Mouse (Mus musculus): ENCODE results near the gene Anks1. TPM values are rescaled to one million over a fixed set of nuclear protein-coding genes. Genes with fewer than 3 reads are reported as not detected.

Anks1 gene
- polyA plus RNA-seq, 1 experiment from 2014 or later = 13.3 TPM

DNA sequence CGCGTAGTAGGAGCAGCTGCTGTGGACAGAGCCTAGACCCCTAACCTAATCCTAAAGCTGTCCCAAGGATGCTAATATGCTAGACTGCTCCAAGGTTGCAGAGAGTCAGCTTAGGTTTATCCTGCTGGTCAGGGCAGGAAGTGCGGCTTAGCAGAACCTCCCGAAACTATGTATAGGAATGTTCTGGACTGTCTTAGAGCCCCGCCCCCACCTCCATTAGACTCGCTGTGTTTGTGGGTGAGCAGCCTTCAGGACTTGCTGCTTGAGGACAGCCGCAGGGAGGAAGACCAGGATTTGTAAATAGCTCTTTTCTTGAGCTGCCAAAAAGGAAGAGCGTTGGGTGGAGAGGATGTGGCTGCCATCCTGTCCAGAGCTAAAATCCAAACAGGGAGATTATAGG lies 60.3 kb downstream of the Anks1 start:
- Histone ChIP-seq H3K9me3 (replicated peaks; ENCODE audit: control insufficient read depth, low read length) (no peaks in the 10 kb centered on the region), H3K4me1 (ENCODE audit: control insufficient read depth, insufficient read depth, low read length) (no peaks in the 10 kb centered on the region), H3K4me3 (ENCODE audit: low read depth, low read length) (no peak overlapping the region), H3K27me3 (ENCODE audit: control insufficient read depth, insufficient read depth, low read length) (no peaks in the 10 kb centered on the region), H3K36me3 (replicated peaks; ENCODE audit: control insufficient read depth, insufficient read depth, low read depth, low read length) (no peaks in the 10 kb centered on the region), H3K9ac (replicated peaks; ENCODE audit: low read length) (no peak overlapping the region), H3K4me2 (ENCODE audit: low read depth, low read length) (no peak overlapping the region), H3K27ac (replicated peaks; ENCODE audit: low read depth, low read length) (no peak overlapping the region)
- ATAC-seq (replicated peaks; ENCODE audit: insufficient number of reproducible peaks, low FRiP score, low TSS enrichment, low read depth) (no peak), DNase-seq (ENCODE audit: low spot score) (peak; percentile 37)
- 79% methylated on average over 8 of the region's 8 CpGs for WGBS

DNA sequence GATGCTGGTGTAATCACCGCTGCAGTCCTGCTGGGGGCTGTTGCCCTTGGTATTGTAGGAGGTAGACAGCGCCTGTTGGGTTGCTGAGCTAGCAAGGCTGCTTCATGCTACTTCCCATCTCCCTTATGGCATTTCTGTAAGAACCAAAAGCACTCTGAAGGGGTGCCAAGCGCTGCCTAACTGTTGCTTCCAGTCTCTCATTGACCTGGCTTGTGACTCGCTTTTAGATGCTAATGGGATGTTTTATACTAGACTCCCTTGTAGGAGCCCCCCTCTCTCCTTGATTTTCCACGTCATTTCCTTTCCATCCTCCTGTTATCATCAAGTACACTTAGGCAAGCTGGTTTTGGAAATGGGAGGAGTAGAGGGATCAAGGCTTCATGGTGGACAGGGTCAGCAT lies 60.8 kb downstream of the Anks1 start:
- no peak for ATAC-seq (replicated peaks; ENCODE audit: insufficient number of reproducible peaks, low FRiP score, low TSS enrichment, low read depth)
- 81% methylated on average over 5 of the region's 5 CpGs for WGBS
- H3K36me3 ChIP-seq (replicated peaks; ENCODE audit: control insufficient read depth, insufficient read depth, low read depth, low read length) = no peaks in the 10 kb centered on the region
- H3K9ac ChIP-seq (replicated peaks; ENCODE audit: low read length) = no peak overlapping the region
- DNase-seq (ENCODE audit: low spot score) = no peak
- H3K4me1 ChIP-seq (ENCODE audit: control insufficient read depth, insufficient read depth, low read length) = no peaks in the 10 kb centered on the region
- H3K9me3 ChIP-seq (replicated peaks; ENCODE audit: control insufficient read depth, low read length) = no peaks in the 10 kb centered on the region
- H3K4me3 ChIP-seq (ENCODE audit: low read depth, low read length) = no peak overlapping the region
- no peak overlapping the region for H3K27ac ChIP-seq (replicated peaks; ENCODE audit: low read depth, low read length)
- no peaks in the 10 kb centered on the region for H3K27me3 ChIP-seq (ENCODE audit: control insufficient read depth, insufficient read depth, low read length)
- H3K4me2 ChIP-seq (ENCODE audit: low read depth, low read length) = no peak overlapping the region

DNA sequence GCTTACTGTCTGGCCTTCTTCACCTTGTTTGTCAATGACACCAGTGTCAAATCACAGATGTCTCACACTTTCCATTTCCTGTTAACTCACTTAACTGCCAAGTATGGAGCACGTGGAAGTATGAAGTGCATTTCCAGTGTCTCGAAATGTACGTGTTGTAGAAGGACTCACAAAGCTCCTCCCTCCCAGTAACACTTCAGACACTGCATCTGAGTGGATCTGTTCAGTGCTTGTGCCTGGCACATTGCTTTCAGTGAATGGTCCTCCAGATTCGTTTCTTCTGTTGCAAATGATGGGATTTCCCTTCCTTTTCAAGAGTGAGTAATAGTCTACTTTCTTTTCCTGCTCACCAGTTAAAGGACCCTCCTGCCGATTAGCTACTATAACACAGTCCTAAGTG lies 61.2 kb downstream of the Anks1 start:
- 89% methylated on average over 5 of the region's 5 CpGs for WGBS
- Histone ChIP-seq H3K36me3 (replicated peaks; ENCODE audit: control insufficient read depth, insufficient read depth, low read depth, low read length) (no peaks in the 10 kb centered on the region), H3K27ac (replicated peaks; ENCODE audit: low read depth, low read length) (no peak overlapping the region), H3K4me1 (ENCODE audit: control insufficient read depth, insufficient read depth, low read length) (no peaks in the 10 kb centered on the region), H3K4me3 (ENCODE audit: low read depth, low read length) (no peak overlapping the region), H3K9me3 (replicated peaks; ENCODE audit: control insufficient read depth, low read length) (no peaks in the 10 kb centered on the region), H3K4me2 (ENCODE audit: low read depth, low read length) (no peak overlapping the region), H3K9ac (replicated peaks; ENCODE audit: low read length) (no peak overlapping the region), H3K27me3 (ENCODE audit: control insufficient read depth, insufficient read depth, low read length) (no peaks in the 10 kb centered on the region)
- ATAC-seq (replicated peaks; ENCODE audit: insufficient number of reproducible peaks, low FRiP score, low TSS enrichment, low read depth) (no peak), DNase-seq (ENCODE audit: low spot score) (no peak)

DNA sequence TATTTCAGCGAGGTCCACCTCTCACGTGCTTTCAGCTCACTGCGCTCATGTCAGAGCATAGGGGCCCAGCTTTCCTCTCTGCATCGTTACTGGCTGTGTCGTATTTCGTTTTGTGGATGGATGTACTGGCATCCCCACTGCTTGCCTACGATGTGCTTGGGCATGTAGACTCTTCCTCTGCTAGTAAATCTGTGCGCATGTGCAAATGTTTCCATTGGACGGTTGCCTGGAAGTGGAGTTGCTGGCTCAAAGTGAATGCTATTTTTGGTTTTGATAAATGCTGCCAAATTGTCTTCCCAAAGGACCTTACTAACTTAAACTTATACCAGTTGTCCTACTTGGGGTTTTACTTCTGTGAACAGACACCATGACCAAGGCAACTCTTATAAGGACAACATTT lies 62.4 kb downstream of the Anks1 start:
- DNase-seq (ENCODE audit: low spot score) (no peak), ATAC-seq (replicated peaks; ENCODE audit: insufficient number of reproducible peaks, low FRiP score, low TSS enrichment, low read depth) (no peak)
- Histone ChIP-seq H3K4me3 (ENCODE audit: low read depth, low read length) (no peak overlapping the region), H3K36me3 (replicated peaks; ENCODE audit: control insufficient read depth, insufficient read depth, low read depth, low read length) (no peaks in the 10 kb centered on the region), H3K27me3 (ENCODE audit: control insufficient read depth, insufficient read depth, low read length) (no peaks in the 10 kb centered on the region), H3K4me2 (ENCODE audit: low read depth, low read length) (no peak overlapping the region), H3K4me1 (ENCODE audit: control insufficient read depth, insufficient read depth, low read length) (no peaks in the 10 kb centered on the region), H3K27ac (replicated peaks; ENCODE audit: low read depth, low read length) (no peak overlapping the region), H3K9ac (replicated peaks; ENCODE audit: low read length) (no peak overlapping the region), H3K9me3 (replicated peaks; ENCODE audit: control insufficient read depth, low read length) (no peaks in the 10 kb centered on the region)
- 92% methylated on average over 9 of the region's 9 CpGs for WGBS

DNA sequence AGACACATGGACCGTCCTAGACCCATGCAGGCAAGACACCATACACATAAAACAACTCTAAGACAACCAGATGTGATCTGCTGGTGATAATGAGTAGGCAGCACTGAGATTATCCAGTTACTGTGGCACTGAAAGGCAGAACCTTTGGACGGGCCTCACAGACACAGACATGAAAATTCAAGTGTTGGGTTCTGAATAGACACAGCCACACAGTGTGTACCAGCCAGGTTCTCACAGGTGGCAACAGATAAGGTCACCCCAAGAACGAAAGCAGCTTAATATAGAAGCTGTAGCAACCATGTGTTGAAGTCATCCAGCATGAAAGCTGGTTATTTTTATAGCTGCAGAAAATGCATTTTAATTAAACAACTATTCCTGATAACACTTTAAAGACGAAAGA lies 64.2 kb downstream of the Anks1 start:
- Histone ChIP-seq H3K9ac (replicated peaks; ENCODE audit: low read length) (no peak overlapping the region), H3K27me3 (ENCODE audit: control insufficient read depth, insufficient read depth, low read length) (no peaks in the 10 kb centered on the region), H3K9me3 (replicated peaks; ENCODE audit: control insufficient read depth, low read length) (no peaks in the 10 kb centered on the region), H3K4me3 (ENCODE audit: low read depth, low read length) (no peak overlapping the region), H3K36me3 (replicated peaks; ENCODE audit: control insufficient read depth, insufficient read depth, low read depth, low read length) (peaks cover 3% of the 10 kb centered on the region; the same call in 1 of the 2 replicates), H3K4me1 (ENCODE audit: control insufficient read depth, insufficient read depth, low read length) (no peaks in the 10 kb centered on the region), H3K4me2 (ENCODE audit: low read depth, low read length) (no peak overlapping the region), H3K27ac (replicated peaks; ENCODE audit: low read depth, low read length) (no peak overlapping the region)
- DNase-seq (ENCODE audit: low spot score) (no peak), ATAC-seq (replicated peaks; ENCODE audit: insufficient number of reproducible peaks, low FRiP score, low TSS enrichment, low read depth) (no peak)
- 83% methylated on average over 4 of the region's 4 CpGs for WGBS

DNA sequence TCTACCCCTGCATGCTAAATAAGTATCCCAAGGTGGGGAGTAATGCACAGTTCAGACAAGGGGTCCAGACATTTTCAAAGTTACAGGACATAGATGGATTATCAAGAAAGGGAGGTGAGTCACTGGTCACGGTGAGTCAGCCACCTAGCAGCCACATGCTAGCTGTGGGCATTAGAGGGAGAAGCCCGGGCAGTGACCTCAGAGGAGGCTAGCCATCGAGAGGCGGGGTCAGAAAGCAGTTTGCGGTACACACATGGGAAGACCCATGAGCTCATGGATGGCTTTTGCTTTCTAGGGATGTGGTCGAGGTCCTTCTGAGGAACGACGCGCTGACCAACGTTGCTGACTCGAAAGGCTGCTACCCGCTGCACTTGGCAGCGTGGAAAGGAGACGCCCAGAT lies 67.2 kb downstream of the Anks1 start:
- peaks cover 3% of the 10 kb centered on the region; the same call in 1 of the 2 replicates for H3K36me3 ChIP-seq (replicated peaks; ENCODE audit: control insufficient read depth, insufficient read depth, low read depth, low read length)
- ATAC-seq (replicated peaks; ENCODE audit: insufficient number of reproducible peaks, low FRiP score, low TSS enrichment, low read depth) (no peak), DNase-seq (ENCODE audit: low spot score) (no peak)
- no peak overlapping the region for H3K27ac ChIP-seq (replicated peaks; ENCODE audit: low read depth, low read length)
- H3K9me3 ChIP-seq (replicated peaks; ENCODE audit: control insufficient read depth, low read length) = no peaks in the 10 kb centered on the region
- 90% methylated on average over 14 of the region's 14 CpGs for WGBS
- no peaks in the 10 kb centered on the region for H3K27me3 ChIP-seq (ENCODE audit: control insufficient read depth, insufficient read depth, low read length)
- no peak overlapping the region for H3K9ac ChIP-seq (replicated peaks; ENCODE audit: low read length)
- no peaks in the 10 kb centered on the region for H3K4me1 ChIP-seq (ENCODE audit: control insufficient read depth, insufficient read depth, low read length)
- no peak overlapping the region for H3K4me3 ChIP-seq (ENCODE audit: low read depth, low read length)
- no peak overlapping the region for H3K4me2 ChIP-seq (ENCODE audit: low read depth, low read length)

DNA sequence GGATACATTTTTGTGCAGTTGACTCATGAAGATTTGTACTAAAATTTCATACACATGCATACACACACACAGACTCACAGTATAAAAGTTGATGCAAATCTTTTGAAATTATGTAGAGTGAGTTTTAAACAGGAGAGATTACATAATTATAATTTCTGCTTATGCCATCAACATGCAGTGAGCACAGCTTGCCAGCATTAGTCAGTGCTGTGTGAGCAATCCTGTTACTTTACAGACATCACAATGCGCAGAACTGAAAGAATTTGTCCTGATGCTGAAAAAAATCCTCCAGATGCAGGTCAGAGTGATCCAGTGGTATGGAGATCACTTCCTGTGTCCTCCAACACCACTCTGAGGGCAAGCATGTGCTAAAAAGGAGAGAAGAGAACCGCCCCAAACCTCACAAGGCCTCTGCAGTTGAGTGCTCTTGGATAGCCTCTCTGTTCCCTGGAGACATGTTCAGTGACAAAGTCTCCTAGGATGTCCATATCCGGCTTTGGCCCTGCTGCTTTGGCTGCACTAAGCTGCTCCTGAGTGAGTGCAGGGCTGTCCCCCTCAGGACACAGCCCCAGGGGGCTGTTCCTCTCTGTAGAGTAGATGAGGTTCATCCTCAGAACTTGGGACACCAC lies 68.0 kb downstream of the Anks1 start:
- Histone ChIP-seq H3K27me3 (ENCODE audit: control insufficient read depth, insufficient read depth, low read length) (no peaks in the 10 kb centered on the region), H3K4me1 (ENCODE audit: control insufficient read depth, insufficient read depth, low read length) (no peaks in the 10 kb centered on the region), H3K27ac (replicated peaks; ENCODE audit: low read depth, low read length) (no peak overlapping the region), H3K4me2 (ENCODE audit: low read depth, low read length) (no peak overlapping the region), H3K9ac (replicated peaks; ENCODE audit: low read length) (no peak overlapping the region), H3K36me3 (replicated peaks; ENCODE audit: control insufficient read depth, insufficient read depth, low read depth, low read length) (peaks cover 3% of the 10 kb centered on the region; the same call in 1 of the 2 replicates), H3K4me3 (ENCODE audit: low read depth, low read length) (no peak overlapping the region), H3K9me3 (replicated peaks; ENCODE audit: control insufficient read depth, low read length) (no peaks in the 10 kb centered on the region)
- WGBS = 89% methylated on average over 3 of the region's 3 CpGs
- ATAC-seq (replicated peaks; ENCODE audit: insufficient number of reproducible peaks, low FRiP score, low TSS enrichment, low read depth) (no peak), DNase-seq (ENCODE audit: low spot score) (no peak)

DNA sequence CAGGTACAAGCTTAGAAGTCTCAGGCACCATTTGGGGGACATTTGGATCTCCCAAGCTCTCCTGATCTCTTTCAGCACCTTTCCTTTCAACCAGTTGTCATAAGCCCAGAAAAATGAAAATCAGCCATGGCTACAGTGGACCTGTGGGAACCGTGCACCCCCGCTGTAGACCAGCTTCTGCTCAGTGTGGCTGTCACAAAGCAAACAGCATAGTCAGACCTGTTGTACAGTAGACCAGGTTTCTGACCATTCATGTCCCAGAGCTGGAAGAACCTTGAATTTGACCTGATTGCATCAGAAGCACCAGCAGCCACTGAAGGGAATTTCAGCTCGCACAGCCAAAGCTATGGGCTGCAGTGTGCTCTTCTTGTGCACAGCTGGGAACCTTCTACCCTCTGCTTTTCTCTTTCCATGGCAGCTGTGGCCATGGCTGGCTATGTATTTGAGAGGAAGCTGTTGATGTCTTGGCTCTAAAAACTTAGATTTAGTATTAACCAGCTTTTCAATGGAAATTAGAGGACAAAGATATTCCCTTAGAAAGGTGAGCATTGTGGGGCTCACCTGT lies 71.4 kb downstream of the Anks1 start:
- H3K27ac ChIP-seq (replicated peaks; ENCODE audit: low read depth, low read length) = no peak overlapping the region
- no peaks in the 10 kb centered on the region for H3K9me3 ChIP-seq (replicated peaks; ENCODE audit: control insufficient read depth, low read length)
- H3K36me3 ChIP-seq (replicated peaks; ENCODE audit: control insufficient read depth, insufficient read depth, low read depth, low read length) = peaks cover 3% of the 10 kb centered on the region; the same call in 1 of the 2 replicates
- no peaks in the 10 kb centered on the region for H3K27me3 ChIP-seq (ENCODE audit: control insufficient read depth, insufficient read depth, low read length)
- DNase-seq (ENCODE audit: low spot score) (no peak), ATAC-seq (replicated peaks; ENCODE audit: insufficient number of reproducible peaks, low FRiP score, low TSS enrichment, low read depth) (no peak)
- no peaks in the 10 kb centered on the region for H3K4me1 ChIP-seq (ENCODE audit: control insufficient read depth, insufficient read depth, low read length)
- no peak overlapping the region for H3K4me2 ChIP-seq (ENCODE audit: low read depth, low read length)
- no peak overlapping the region for H3K9ac ChIP-seq (replicated peaks; ENCODE audit: low read length)
- WGBS = 96% methylated on average over 3 of the region's 3 CpGs
- H3K4me3 ChIP-seq (ENCODE audit: low read depth, low read length) = no peak overlapping the region
